Mouse (Mus musculus): Measurements from ENCODE around the gene Mrpl4. TPM values are rescaled to one million over a fixed set of nuclear protein-coding genes. Genes with fewer than 3 reads are reported as not detected.
"Not testable (repeated sequence)": the region's sequence is repeated elsewhere in the genome, so short reads cannot be mapped to it uniquely, and the experiment has no call there.

Mrpl4 gene
- polyA plus RNA-seq, 1 experiment = 108 TPM

DNA sequence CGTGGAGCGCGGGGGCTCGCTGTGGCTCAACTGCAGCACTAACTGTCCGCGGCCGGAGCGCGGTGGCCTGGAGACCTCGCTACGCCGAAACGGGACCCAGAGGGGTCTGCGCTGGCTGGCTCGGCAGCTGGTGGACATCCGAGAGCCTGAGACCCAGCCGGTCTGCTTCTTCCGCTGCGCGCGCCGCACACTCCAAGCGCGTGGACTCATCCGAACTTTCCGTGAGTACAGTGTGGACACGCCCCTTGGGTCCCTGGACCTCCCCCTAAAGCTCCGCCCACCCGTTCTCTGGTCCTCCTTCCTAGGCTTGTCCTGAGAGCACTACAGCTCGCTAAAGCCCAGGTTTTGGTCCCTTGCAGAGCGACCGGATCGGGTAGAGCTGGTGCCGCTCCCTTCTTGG is 30.6 kb downstream of the Mrpl4 start:
- TF ChIP-seq CTCF (IDR thresholded peaks at IDR 0.05; ENCODE audit: extremely low read depth, insufficient read depth, low read length) (no peak), POLR2A (IDR thresholded peaks at IDR 0.05; ENCODE audit: extremely low read depth, insufficient read depth, low read length) (peak; percentile 50; the same call in 1 of the 2 replicates)
- Histone ChIP-seq H3K4me3 (ENCODE audit: insufficient read depth, low read length) (peak overlapping the region; percentile 79), H3K4me1 (ENCODE audit: control insufficient read depth, insufficient read depth, low read length) (peaks cover 3% of the 10 kb centered on the region; the same call in 1 of the 2 replicates), H3K27ac (ENCODE audit: insufficient read depth, low read length) (0 out of 2 replicates have a peak overlapping the region, but pooled peaks have one; percentile 87)

DNA sequence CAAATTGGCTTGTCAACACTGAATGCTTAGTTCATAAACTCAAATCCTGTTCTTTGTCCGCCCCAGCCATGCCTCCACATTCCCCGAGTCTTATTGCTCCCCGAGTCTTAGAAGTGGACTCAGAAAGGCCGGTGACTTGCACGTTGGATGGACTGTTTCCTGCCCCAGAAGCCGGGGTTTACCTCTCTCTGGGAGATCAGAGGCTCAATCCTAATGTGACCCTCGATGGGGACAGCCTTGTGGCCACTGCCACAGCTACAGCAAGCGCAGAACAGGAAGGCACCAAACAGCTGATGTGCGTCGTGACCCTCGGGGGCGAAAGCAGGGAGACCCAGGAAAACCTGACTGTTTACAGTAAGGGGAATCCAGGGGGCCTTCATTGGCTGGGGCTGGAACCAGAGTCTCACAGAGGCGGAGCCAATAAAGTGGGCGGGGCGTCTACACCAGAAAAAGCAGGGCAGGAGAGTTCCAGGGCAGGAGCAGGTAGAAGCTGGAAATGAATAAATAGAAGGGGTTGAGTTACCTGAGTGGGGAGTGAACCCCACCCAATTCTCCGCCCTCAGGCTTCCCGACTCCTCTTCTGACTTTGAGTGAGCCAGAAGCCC is 32.0 kb downstream of the Mrpl4 start:
- Histone ChIP-seq H3K4me3 (ENCODE audit: insufficient read depth, low read length) (no peak overlapping the region; the same call in 1 of the 2 replicates), H3K4me1 (ENCODE audit: control insufficient read depth, insufficient read depth, low read length) (peaks cover 3% of the 10 kb centered on the region; the same call in 1 of the 2 replicates), H3K27ac (ENCODE audit: insufficient read depth, low read length) (no peak overlapping the region)
- TF ChIP-seq POLR2A (IDR thresholded peaks at IDR 0.05; ENCODE audit: extremely low read depth, insufficient read depth, low read length) (no peak), CTCF (IDR thresholded peaks at IDR 0.05; ENCODE audit: extremely low read depth, insufficient read depth, low read length) (no peak)

DNA sequence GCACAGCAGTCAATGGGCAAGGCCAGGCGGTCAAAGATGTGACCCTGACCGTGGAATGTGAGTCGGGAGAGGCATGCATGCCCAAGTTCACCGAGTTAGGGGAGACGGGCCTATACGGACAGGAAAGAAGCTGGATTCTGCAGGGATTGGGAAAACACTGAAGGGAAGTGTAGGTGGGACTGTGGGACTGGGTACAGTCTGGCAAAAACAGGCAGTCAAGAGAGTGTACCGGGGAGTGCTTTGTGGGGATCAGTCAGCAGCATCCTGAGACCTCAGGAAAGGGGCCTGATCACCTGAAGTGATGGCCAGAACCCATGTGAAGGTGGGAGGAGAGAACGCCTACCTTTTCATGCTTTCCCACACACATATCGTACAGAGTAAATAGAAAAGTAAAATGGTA is 33.0 kb downstream of the Mrpl4 start:
- Histone ChIP-seq H3K4me1 (ENCODE audit: control insufficient read depth, insufficient read depth, low read length) (peaks cover 7% of the 10 kb centered on the region), H3K27ac (ENCODE audit: insufficient read depth, low read length) (no peak overlapping the region), H3K4me3 (ENCODE audit: insufficient read depth, low read length) (no peak overlapping the region)
- TF ChIP-seq POLR2A (IDR thresholded peaks at IDR 0.05; ENCODE audit: extremely low read depth, insufficient read depth, low read length) = no peak
- no peak for TF ChIP-seq CTCF (IDR thresholded peaks at IDR 0.05; ENCODE audit: extremely low read depth, insufficient read depth, low read length)

DNA sequence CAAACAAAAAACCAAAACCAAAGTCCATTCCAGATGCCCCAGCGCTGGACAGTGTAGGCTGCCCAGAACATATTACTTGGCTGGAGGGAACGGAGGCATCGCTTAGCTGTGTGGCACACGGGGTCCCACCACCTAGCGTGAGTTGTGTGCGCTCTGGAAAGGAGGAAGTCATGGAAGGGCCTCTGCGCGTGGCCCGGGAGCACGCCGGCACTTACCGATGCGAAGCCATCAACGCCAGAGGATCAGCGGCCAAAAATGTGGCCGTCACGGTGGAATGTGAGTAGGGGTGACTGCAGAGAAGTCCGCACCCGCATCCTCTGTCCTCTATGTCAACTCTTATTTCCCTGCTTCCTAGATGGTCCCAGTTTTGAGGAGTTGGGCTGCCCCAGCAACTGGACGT is 33.6 kb downstream of the Mrpl4 start:
- TF ChIP-seq POLR2A (IDR thresholded peaks at IDR 0.05; ENCODE audit: extremely low read depth, insufficient read depth, low read length) (no peak), CTCF (IDR thresholded peaks at IDR 0.05; ENCODE audit: extremely low read depth, insufficient read depth, low read length) (no peak)
- no peak overlapping the region for H3K27ac ChIP-seq (ENCODE audit: insufficient read depth, low read length)
- peaks cover 8% of the 10 kb centered on the region for H3K4me1 ChIP-seq (ENCODE audit: control insufficient read depth, insufficient read depth, low read length)
- no peak overlapping the region for H3K4me3 ChIP-seq (ENCODE audit: insufficient read depth, low read length)

DNA sequence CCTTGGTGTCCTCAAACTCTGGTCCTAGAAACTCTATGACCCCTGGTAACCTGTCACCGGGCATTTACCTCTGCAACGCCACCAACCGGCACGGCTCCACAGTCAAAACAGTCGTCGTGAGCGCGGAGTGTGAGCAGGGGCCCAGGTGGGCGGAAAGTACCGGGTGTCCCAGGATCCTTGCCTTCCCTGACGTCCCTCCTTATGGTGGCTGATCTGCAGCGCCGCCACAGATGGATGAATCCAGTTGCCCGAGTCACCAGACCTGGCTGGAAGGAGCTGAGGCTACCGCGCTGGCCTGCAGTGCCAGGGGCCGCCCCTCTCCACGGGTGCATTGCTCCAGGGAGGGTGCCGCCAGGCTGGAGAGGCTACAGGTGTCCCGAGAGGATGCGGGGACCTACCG is 34.1 kb downstream of the Mrpl4 start:
- no peak overlapping the region for H3K4me3 ChIP-seq (ENCODE audit: insufficient read depth, low read length)

DNA sequence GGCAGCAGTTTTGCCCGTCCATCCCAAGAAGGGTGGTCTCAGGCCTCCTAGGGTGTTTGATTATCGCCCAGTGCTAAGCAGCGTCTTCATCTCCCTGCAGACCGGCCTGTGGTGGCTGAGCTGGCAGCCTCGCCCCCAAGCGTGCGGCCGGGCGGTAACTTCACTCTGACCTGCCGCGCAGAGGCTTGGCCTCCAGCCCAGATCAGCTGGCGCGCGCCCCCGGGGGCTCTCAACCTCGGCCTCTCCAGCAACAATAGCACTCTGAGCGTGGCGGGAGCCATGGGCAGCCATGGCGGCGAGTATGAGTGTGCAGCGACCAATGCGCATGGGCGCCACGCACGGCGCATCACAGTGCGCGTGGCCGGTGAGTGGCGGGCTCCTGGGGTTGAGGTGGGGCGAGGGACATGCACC is 34.9 kb downstream of the Mrpl4 start:
- H3K27ac ChIP-seq (ENCODE audit: insufficient read depth, low read length) = peak overlapping the region; percentile 51
- H3K4me3 ChIP-seq (ENCODE audit: insufficient read depth, low read length) = 0 out of 2 replicates have a peak overlapping the region, but pooled peaks have one; percentile 5
- H3K4me1 ChIP-seq (ENCODE audit: control insufficient read depth, insufficient read depth, low read length) = peaks cover 8% of the 10 kb centered on the region
- TF ChIP-seq CTCF (IDR thresholded peaks at IDR 0.05; ENCODE audit: extremely low read depth, insufficient read depth, low read length) (no peak), POLR2A (IDR thresholded peaks at IDR 0.05; ENCODE audit: extremely low read depth, insufficient read depth, low read length) (no peak; the same call in 1 of the 2 replicates)

More for the DNA sequence above, 34.1 kb downstream of the Mrpl4 start:
- no peak; the same call in 1 of the 2 replicates for TF ChIP-seq POLR2A (IDR thresholded peaks at IDR 0.05; ENCODE audit: extremely low read depth, insufficient read depth, low read length)
- TF ChIP-seq CTCF (IDR thresholded peaks at IDR 0.05; ENCODE audit: extremely low read depth, insufficient read depth, low read length) = no peak
- H3K4me1 ChIP-seq (ENCODE audit: control insufficient read depth, insufficient read depth, low read length) = peaks cover 8% of the 10 kb centered on the region
- peak overlapping the region; percentile 32 for H3K27ac ChIP-seq (ENCODE audit: insufficient read depth, low read length)

DNA sequence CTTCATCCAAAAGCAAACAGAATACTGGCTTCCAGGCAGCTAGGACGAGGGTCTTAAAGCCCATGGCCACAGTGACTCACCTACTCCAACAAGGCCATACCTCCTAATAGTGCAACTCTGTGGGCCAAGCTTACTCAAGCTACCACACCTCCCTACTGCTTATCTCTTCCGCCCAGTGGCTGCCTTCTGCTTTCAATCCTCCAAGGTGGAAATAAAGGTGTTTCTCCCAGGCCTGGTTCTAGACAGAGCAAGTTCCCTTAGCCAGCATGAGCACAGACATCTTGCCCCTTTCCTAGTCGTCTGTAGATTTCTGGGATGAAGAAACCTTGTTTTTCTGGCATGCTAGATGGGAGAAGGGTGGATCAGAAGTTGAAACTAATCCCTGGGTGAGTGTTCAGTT is 37.2 kb downstream of the Mrpl4 start:
- Histone ChIP-seq H3K4me1 (ENCODE audit: control insufficient read depth, insufficient read depth, low read length) (peaks cover 8% of the 10 kb centered on the region), H3K27ac (ENCODE audit: insufficient read depth, low read length) (no peak overlapping the region), H3K4me3 (ENCODE audit: insufficient read depth, low read length) (no peak overlapping the region)
- no peak for TF ChIP-seq CTCF (IDR thresholded peaks at IDR 0.05; ENCODE audit: extremely low read depth, insufficient read depth, low read length)
- TF ChIP-seq POLR2A (IDR thresholded peaks at IDR 0.05; ENCODE audit: extremely low read depth, insufficient read depth, low read length) = no peak

DNA sequence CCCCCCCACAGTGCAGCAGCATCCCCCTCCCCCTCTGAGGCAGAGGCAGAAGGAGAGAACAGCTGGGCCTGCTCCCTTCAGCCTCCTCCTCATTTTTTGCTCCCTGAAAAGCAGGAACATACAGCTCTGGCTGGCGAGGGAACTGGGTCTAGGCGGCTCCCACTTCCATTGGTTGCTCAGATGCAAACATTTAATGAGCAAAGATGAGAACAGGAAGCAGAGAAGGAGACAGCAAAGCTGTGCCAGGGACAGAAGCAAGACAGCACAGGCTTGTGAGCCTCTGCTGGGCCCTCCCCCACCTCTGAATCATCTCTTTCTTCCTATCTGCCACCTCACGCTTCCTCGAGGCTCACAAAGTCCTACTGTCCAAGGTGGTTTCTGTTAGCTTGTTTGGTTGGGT is 38.8 kb downstream of the Mrpl4 start:
- no peak overlapping the region for H3K4me3 ChIP-seq (ENCODE audit: insufficient read depth, low read length)
- H3K4me1 ChIP-seq (ENCODE audit: control insufficient read depth, insufficient read depth, low read length) = peaks cover 8% of the 10 kb centered on the region
- peak overlapping the region; percentile 87; the same call in 1 of the 2 replicates for H3K27ac ChIP-seq (ENCODE audit: insufficient read depth, low read length)
- TF ChIP-seq CTCF (IDR thresholded peaks at IDR 0.05; ENCODE audit: extremely low read depth, insufficient read depth, low read length) (no peak), POLR2A (IDR thresholded peaks at IDR 0.05; ENCODE audit: extremely low read depth, insufficient read depth, low read length) (peak; percentile 67; the same call in 1 of the 2 replicates)

DNA sequence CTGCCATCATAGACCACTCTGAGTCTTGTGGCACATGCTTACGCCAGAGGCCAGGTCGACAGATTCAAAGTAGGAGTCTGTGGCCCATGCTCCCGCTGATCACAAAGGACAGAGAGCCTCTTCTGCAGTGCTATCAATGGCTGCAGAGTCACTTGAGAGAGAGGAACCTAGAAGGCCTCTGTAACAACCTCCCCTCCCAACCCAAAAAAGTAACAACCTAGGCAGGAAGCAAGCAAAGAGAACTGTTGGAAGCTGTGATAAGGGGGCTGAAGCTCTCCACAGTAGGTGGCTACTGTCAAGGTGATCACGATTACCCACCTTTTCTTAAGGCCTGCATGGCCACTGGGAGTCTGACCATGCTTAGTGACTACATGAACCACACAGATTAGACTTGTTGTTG is 41.0 kb downstream of the Mrpl4 start:
- Histone ChIP-seq H3K4me3 (ENCODE audit: insufficient read depth, low read length) (no peak overlapping the region), H3K27ac (ENCODE audit: insufficient read depth, low read length) (no peak overlapping the region), H3K4me1 (ENCODE audit: control insufficient read depth, insufficient read depth, low read length) (peaks cover 6% of the 10 kb centered on the region)
- no peak for TF ChIP-seq CTCF (IDR thresholded peaks at IDR 0.05; ENCODE audit: extremely low read depth, insufficient read depth, low read length)
- no peak for TF ChIP-seq POLR2A (IDR thresholded peaks at IDR 0.05; ENCODE audit: extremely low read depth, insufficient read depth, low read length)

DNA sequence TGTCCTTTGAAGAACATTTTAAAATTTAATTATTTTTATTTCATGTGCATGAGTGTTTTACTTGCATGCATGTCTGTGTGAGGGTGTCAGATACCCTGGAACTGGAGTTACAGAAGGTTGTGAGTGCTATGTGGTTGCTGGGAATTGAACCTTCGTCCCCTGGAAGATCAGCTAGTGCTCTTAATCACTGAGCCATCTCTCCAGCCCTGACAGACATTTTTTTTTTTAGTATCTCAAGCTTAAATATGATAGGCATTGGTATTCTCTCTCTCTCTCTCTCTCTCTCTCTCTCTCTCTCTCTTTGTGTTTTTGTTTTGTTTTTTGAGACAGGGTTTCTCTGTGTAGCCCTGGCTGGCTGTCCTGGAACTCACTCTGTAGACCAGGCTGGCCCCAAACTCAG is 42.2 kb downstream of the Mrpl4 start:
- H3K4me1 ChIP-seq (ENCODE audit: control insufficient read depth, insufficient read depth, low read length); H3K27ac ChIP-seq (ENCODE audit: insufficient read depth, low read length); H3K4me3 ChIP-seq (ENCODE audit: insufficient read depth, low read length): not testable (repeated sequence)

Data from cortical plate, adult 2 months (tissue).